Mouse (Mus musculus): Measurements from ENCODE around the gene Prr5l. TPM values are rescaled to one million over a fixed set of nuclear protein-coding genes. Genes with fewer than 3 reads are reported as not detected.

The Prr5l gene
- polyA plus RNA-seq, 1 experiment from 2014 or later: 3.8 TPM

DNA sequence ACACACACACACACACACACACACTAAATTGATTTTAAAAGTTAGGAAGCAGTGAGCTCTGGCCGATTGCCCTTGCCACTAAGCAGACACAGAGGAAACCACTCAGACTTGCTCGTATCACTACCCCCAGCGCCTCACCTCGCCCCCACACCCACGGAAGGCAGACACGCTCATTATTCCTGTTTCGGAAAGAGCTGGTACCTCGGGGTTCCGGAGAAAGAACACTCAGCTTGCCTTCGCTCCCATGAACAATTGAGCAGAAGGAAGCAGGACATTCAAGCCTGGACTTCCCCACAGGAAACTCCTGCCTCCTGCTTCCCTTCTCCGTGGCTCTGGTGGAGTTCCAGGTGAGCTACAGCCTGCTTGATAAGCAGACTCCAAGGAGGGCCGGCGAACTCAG is 60.0 kb downstream of the Prr5l start:
- DNase-seq (ENCODE audit: low spot score): no peak
- no peak for TF ChIP-seq EP300 (optimal IDR thresholded peaks at IDR 0.05)
- no peak for TF ChIP-seq CTCF (IDR thresholded peaks at IDR 0.05; ENCODE audit: low read depth)
- no peak overlapping the region for H3K4me2 ChIP-seq (replicated peaks; ENCODE audit: low read depth)
- H3K9me3 ChIP-seq (ENCODE audit: control insufficient read depth, low read length): no peaks in the 10 kb centered on the region
- no peaks in the 10 kb centered on the region; the same call in 1 of the 2 replicates for H3K4me1 ChIP-seq (replicated peaks; ENCODE audit: control insufficient read depth, insufficient read depth)
- H3K4me3 ChIP-seq (ENCODE audit: low read depth, low read length): no peak overlapping the region
- no peaks in the 10 kb centered on the region for H3K36me3 ChIP-seq (ENCODE audit: control insufficient read depth, insufficient read depth, low read length)
- no peaks in the 10 kb centered on the region for H3K27me3 ChIP-seq (ENCODE audit: control insufficient read depth, insufficient read depth, low read length)
- no peak overlapping the region for H3K27ac ChIP-seq (replicated peaks)
- 67% methylated on average over 13 of the region's 13 CpGs for WGBS
- no peak overlapping the region for H3K9ac ChIP-seq (ENCODE audit: low read length)
- no peak for ATAC-seq (ENCODE audit: low FRiP score, low TSS enrichment)

DNA sequence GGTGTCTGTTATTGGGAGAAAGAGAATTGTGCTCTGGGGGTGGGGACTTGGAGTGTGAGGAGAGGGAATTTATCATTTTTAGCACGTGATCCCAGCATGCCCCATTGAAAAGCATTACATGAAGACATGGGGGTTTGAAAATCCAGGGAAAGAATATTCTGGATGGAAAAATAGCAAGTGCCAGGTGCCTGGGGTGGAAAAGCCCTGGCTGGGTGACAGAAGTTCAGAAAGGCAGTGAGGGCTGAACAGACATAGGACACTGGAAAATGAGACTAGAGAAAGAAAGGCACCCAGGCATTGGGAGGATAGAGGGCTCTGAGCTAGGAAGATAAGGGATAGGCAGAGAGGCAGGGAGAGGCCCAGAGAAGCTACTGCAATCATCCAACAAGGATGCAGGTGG is 62.0 kb downstream of the Prr5l start:
- Histone ChIP-seq H3K9me3 (ENCODE audit: control insufficient read depth, low read length) (no peaks in the 10 kb centered on the region), H3K27me3 (ENCODE audit: control insufficient read depth, insufficient read depth, low read length) (no peaks in the 10 kb centered on the region), H3K4me1 (replicated peaks; ENCODE audit: control insufficient read depth, insufficient read depth) (no peaks in the 10 kb centered on the region), H3K36me3 (ENCODE audit: control insufficient read depth, insufficient read depth, low read length) (no peaks in the 10 kb centered on the region), H3K27ac (replicated peaks) (no peak overlapping the region), H3K9ac (ENCODE audit: low read length) (no peak overlapping the region), H3K4me2 (replicated peaks; ENCODE audit: low read depth) (no peak overlapping the region), H3K4me3 (ENCODE audit: low read depth, low read length) (no peak overlapping the region)
- TF ChIP-seq CTCF (IDR thresholded peaks at IDR 0.05; ENCODE audit: low read depth): no peak
- no peak for TF ChIP-seq EP300 (optimal IDR thresholded peaks at IDR 0.05)
- no peak for DNase-seq (ENCODE audit: low spot score)
- WGBS: 61% methylated on average over 1 of the region's 1 CpGs
- no peak for ATAC-seq (ENCODE audit: low FRiP score, low TSS enrichment)

DNA sequence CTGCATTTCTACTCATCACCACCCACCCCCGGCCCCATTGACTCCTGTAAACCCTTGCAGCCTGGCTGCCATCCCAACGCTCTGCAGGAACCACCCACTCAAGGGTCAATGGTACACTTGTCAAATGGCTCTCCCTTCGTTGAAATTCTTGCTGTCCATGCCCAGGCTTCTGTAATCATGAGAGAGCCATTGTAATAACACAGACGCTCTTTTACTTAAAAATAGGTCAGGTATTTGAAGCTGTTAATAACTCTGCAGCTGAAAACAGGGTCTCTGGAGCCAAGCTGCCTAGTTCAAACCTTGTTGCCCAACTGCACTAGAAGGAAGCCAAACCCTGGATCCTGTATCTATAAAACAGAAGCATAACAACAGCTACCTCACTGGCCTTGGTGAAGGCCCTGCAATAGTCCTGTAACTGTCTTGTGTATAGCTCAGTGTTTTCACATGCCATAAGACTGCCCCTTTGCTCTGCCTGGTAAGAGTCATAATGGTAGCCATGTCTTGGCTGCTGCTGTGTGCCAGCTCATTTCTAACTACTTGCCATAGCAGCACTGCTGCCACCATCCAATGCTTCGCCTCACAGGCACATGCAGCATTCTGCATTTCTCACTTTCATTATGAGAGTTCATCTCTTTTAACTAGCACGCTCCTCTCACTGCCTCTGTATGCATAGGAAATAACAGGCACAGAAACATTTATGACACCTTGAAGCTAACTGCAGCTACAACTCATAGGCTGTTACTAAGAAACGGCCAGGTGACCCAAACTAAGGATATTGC is 63.7 kb downstream of the Prr5l start:
- Histone ChIP-seq H3K9me3 (ENCODE audit: control insufficient read depth, low read length) (no peaks in the 10 kb centered on the region), H3K27me3 (ENCODE audit: control insufficient read depth, insufficient read depth, low read length) (no peaks in the 10 kb centered on the region), H3K4me3 (ENCODE audit: low read depth, low read length) (no peak overlapping the region), H3K4me1 (replicated peaks; ENCODE audit: control insufficient read depth, insufficient read depth) (no peaks in the 10 kb centered on the region), H3K4me2 (replicated peaks; ENCODE audit: low read depth) (no peak overlapping the region), H3K36me3 (ENCODE audit: control insufficient read depth, insufficient read depth, low read length) (no peaks in the 10 kb centered on the region), H3K9ac (ENCODE audit: low read length) (no peak overlapping the region), H3K27ac (replicated peaks) (no peak overlapping the region)
- no peak for ATAC-seq (ENCODE audit: low FRiP score, low TSS enrichment)
- no peak for DNase-seq (ENCODE audit: low spot score)
- TF ChIP-seq EP300 (optimal IDR thresholded peaks at IDR 0.05): no peak
- TF ChIP-seq CTCF (IDR thresholded peaks at IDR 0.05; ENCODE audit: low read depth): no peak
- 68% methylated on average over 7 of the region's 7 CpGs for WGBS

DNA sequence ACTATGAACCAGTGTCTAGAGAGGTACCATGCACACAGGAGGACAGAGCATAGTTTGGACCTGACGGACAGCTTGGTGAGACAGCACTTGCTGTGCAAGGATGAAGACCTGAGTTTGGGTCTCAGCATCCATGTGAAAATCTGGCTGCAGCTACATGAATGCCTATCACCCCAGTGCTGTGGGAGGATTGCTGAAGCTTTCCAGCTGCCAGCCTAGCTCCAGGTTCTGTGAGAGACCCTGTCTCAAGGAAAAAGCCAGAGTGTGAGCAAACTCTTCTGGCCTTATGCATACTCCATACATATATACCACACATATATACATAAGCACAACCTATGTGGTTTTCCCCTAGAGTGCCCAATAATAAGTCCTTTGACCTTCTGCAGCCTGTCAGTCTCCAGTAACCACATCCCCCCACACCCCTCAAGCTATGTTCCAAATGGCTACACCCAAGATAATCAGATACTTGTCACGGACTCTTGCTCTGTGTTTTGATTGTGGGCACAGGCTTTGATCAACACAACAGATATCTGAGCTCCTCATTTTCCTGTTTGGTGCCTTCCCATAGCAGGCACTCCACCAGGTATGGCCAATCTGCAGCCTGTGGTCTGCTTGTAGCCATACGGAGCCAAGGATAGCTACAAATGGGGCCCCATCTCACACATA is 66.0 kb downstream of the Prr5l start:
- Histone ChIP-seq H3K27ac (replicated peaks) (no peak overlapping the region), H3K4me1 (replicated peaks; ENCODE audit: control insufficient read depth, insufficient read depth) (0 out of 2 replicates have a peak, but pooled peaks cover 2% of the 10 kb centered on the region), H3K4me3 (ENCODE audit: low read depth, low read length) (no peak overlapping the region), H3K9me3 (ENCODE audit: control insufficient read depth, low read length) (no peaks in the 10 kb centered on the region), H3K27me3 (ENCODE audit: control insufficient read depth, insufficient read depth, low read length) (no peaks in the 10 kb centered on the region), H3K36me3 (ENCODE audit: control insufficient read depth, insufficient read depth, low read length) (no peaks in the 10 kb centered on the region), H3K9ac (ENCODE audit: low read length) (no peak overlapping the region), H3K4me2 (replicated peaks; ENCODE audit: low read depth) (no peak overlapping the region)
- ATAC-seq (ENCODE audit: low FRiP score, low TSS enrichment): no peak
- WGBS: 69% methylated on average over 3 of the region's 3 CpGs
- TF ChIP-seq EP300 (optimal IDR thresholded peaks at IDR 0.05) (no peak), CTCF (IDR thresholded peaks at IDR 0.05; ENCODE audit: low read depth) (no peak)
- DNase-seq (ENCODE audit: low spot score): no peak

DNA sequence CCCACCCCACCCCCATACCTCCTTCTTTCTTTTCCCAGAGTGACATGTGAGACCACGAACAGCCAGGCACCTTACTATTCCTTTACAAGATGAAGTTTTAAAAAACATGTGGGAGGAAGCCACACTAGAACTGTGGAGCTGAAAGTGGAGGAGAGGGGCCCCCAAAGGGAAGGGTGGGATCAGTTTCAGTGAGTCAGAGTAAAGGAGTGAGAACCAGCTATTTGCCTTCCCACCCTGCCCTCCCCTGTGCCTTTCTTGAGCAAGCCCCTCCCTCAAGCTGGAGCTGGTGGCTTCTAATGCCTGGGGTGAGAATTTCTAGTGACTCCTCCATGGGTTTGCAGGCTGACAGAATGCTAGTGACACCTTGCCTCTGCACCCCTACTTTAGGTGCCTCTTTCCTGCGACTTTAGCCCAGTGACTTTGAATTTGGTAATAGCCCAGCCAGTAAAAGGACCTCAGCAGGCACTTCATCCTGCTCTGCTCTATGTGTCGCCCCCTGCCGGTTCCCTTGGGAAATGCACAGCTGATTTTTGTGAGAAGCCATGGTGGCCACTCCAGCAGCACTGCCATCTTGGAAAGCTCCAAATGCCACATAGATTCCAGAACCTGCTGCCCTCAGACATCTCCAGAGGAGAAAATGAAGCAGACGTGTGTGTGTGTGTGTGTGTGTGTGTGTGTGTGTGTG is 67.4 kb downstream of the Prr5l start:
- H3K9me3 ChIP-seq (ENCODE audit: control insufficient read depth, low read length): no peaks in the 10 kb centered on the region
- no peak for DNase-seq (ENCODE audit: low spot score)
- no peak for TF ChIP-seq EP300 (optimal IDR thresholded peaks at IDR 0.05)
- TF ChIP-seq CTCF (IDR thresholded peaks at IDR 0.05; ENCODE audit: low read depth): peak; percentile 70
- no peaks in the 10 kb centered on the region for H3K27me3 ChIP-seq (ENCODE audit: control insufficient read depth, insufficient read depth, low read length)
- H3K36me3 ChIP-seq (ENCODE audit: control insufficient read depth, insufficient read depth, low read length): no peaks in the 10 kb centered on the region
- H3K27ac ChIP-seq (replicated peaks): no peak overlapping the region
- H3K4me3 ChIP-seq (ENCODE audit: low read depth, low read length): no peak overlapping the region
- ATAC-seq (ENCODE audit: low FRiP score, low TSS enrichment): no peak
- no peak overlapping the region for H3K4me2 ChIP-seq (replicated peaks; ENCODE audit: low read depth)
- H3K4me1 ChIP-seq (replicated peaks; ENCODE audit: control insufficient read depth, insufficient read depth): 0 out of 2 replicates have a peak, but pooled peaks cover 2% of the 10 kb centered on the region
- 25% methylated on average over 5 of the region's 5 CpGs for WGBS
- H3K9ac ChIP-seq (ENCODE audit: low read length): no peak overlapping the region
